Mouse (Mus musculus) heart, postnatal 0 days (tissue): ENCODE data around the gene Chmp6. TPM values are rescaled to one million over a fixed set of nuclear protein-coding genes. Genes with fewer than 3 reads are reported as not detected.

Experiments used
- ATAC-seq: fragments of 200-750 bp; cut with Nextera tagmentation; 2 replicates; pipeline ENCODE4 v1.8.0; 2017; ENCODE audit warnings: low read depth, moderate number of reproducible peaks, moderate library complexity; ENCODE audit not compliant: insufficient read depth
- DNase-seq: peaks from one replicate; pipeline ENCODE4 v3.0.0-alpha.2; 2016; ENCODE audit warnings: low spot score
- H3K27ac ChIP-seq: fragments of 300-500 bp; sonication (generic); 2 replicates; pipeline ENCODE4 v1.5.1; 2014; ENCODE audit warnings: low read depth, mild to moderate bottlenecking
- H3K27me3 ChIP-seq: fragments of 300-500 bp; sonication (generic); 2 replicates; pipeline ENCODE4 v1.6.1; 2014; ENCODE audit warnings: low read length, mixed read lengths; ENCODE audit not compliant: control insufficient read depth, insufficient read depth
- H3K36me3 ChIP-seq: fragments of 300-500 bp; sonication (generic); replicated peaks from 2 replicates; pipeline ENCODE4 v1.6.1; 2014; ENCODE audit warnings: low read length, mixed read lengths; ENCODE audit not compliant: control insufficient read depth, insufficient read depth
- H3K4me1 ChIP-seq: fragments of 300-500 bp; sonication (generic); 2 replicates; pipeline ENCODE4 v1.6.1; 2014; ENCODE audit warnings: antibody characterized with exemption; ENCODE audit not compliant: control insufficient read depth, insufficient read depth
- H3K4me2 ChIP-seq: fragments of 300-500 bp; sonication (generic); 2 replicates; pipeline ENCODE4 v1.6.1; 2014; ENCODE audit warnings: low read depth, mild to moderate bottlenecking, low read length, moderate library complexity
- H3K4me3 ChIP-seq: fragments of 300-500 bp; sonication (generic); 2 replicates; pipeline ENCODE4 v1.5.1; 2014; ENCODE audit warnings: low read depth, low read length
- H3K9ac ChIP-seq: fragments of 300-500 bp; sonication (generic); replicated peaks from 2 replicates; pipeline ENCODE4 v1.6.1; 2014; ENCODE audit warnings: low read depth, low read length, mixed read lengths
- H3K9me3 ChIP-seq: fragments of 300-500 bp; sonication (generic); replicated peaks from 2 replicates; pipeline ENCODE4 v1.6.1; 2016; ENCODE audit warnings: low read length; ENCODE audit not compliant: control insufficient read depth
- CTCF ChIP-seq: IDR thresholded peaks from 2 replicates; pipeline ENCODE4 v1.5.1; 2016; ENCODE audit warnings: antibody characterized with exemption, control low read depth, low read depth
- EP300 ChIP-seq: IDR thresholded peaks from 2 replicates; pipeline ENCODE4 v1.6.1; 2016; ENCODE audit warnings: antibody characterized with exemption, low read depth
- WGBS: fragments of 180-500 bp; shearing (Covaris S2); extraction: QIAGEN DNeasy Blood & Tissue Kit; methylation state at CpG from one replicate; pipeline ENCODE4 v1.1.7; 2014; 5-methylcytosine and 5-hydroxymethylcytosine counted together
- polyA plus RNA-seq: library from polyadenylated mRNA; unstranded; fragments of >200 nt; fragmentation: Nextera tagmentation; extraction: Ambion mirVana; gene quantifications from 2 replicates; pipeline ENCODE4 v1.2.1, GENCODE M21; 2015
- total RNA-seq: library from RNA; depleted of rRNA; stranded (reverse); fragments of >200 nt; gene quantifications from 2 replicates; pipeline ENCODE4 v1.2.3, GENCODE M21; 2014; ENCODE audit warnings: low replicate concordance

The Chmp6 gene
- total and polyA plus RNA-seq, 2 experiments from 2014 or later = 57.7 to 65.2 TPM

DNA sequence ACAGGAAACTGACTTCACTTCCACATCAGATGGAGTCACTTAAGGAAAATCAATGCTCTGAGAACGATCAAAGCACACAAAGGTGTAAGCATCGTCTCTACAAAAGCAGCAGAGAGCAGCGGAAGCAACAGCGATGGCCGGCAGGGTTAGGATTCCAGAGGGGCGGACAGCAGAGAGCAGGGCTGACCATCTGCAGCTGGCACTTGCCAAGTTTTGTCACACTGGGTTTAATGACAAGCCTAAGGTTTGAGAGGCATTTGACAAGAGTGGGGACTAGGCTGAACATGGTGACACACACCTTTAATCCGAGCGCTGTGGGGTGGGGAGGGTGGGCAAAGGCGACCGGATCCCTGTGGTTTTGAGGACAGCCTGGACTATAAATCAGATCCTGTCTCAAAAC lies 18.6 kb downstream of the Chmp6 start:
- TF ChIP-seq EP300 = no peak
- TF ChIP-seq CTCF = no peak
- no peak overlapping the region for H3K4me2 ChIP-seq
- H3K27me3 ChIP-seq = no peaks in the 10 kb centered on the region
- no peaks in the 10 kb centered on the region for H3K36me3 ChIP-seq
- H3K9ac ChIP-seq = no peak overlapping the region
- no peaks in the 10 kb centered on the region for H3K4me1 ChIP-seq
- 71% methylated on average over 10 of the region's 10 CpGs for WGBS
- no peak overlapping the region for H3K4me3 ChIP-seq
- H3K9me3 ChIP-seq = no peaks in the 10 kb centered on the region
- DNase-seq (no peak), ATAC-seq (no peak)
- H3K27ac ChIP-seq = no peak overlapping the region

GRCm38 (mm10) chr11:119933142-119933541 lies 19.9 kb downstream of the Chmp6 start:
- no peak overlapping the region for H3K27ac ChIP-seq
- no peak for ATAC-seq
- no peak for DNase-seq
- 48% methylated on average over 4 of the region's 4 CpGs for WGBS
- no peaks in the 10 kb centered on the region for H3K9me3 ChIP-seq
- H3K4me2 ChIP-seq = no peak overlapping the region
- no peaks in the 10 kb centered on the region for H3K36me3 ChIP-seq
- H3K27me3 ChIP-seq = no peaks in the 10 kb centered on the region
- H3K4me1 ChIP-seq = no peaks in the 10 kb centered on the region
- no peak overlapping the region for H3K9ac ChIP-seq
- TF ChIP-seq EP300 (no peak), CTCF (no peak)
- H3K4me3 ChIP-seq = no peak overlapping the region

- H3K9ac ChIP-seq = no peak overlapping the region
- H3K4me3 ChIP-seq = no peak overlapping the region
- H3K4me1 ChIP-seq = no peaks in the 10 kb centered on the region
- H3K9me3 ChIP-seq = no peaks in the 10 kb centered on the region
- no peak for TF ChIP-seq EP300
- TF ChIP-seq CTCF = no peak
- no peaks in the 10 kb centered on the region for H3K36me3 ChIP-seq
- H3K27me3 ChIP-seq = 0 out of 2 replicates have a peak, but pooled peaks cover 4% of the 10 kb centered on the region
- H3K27ac ChIP-seq = no peak overlapping the region
- no peak overlapping the region for H3K4me2 ChIP-seq
- no peak for ATAC-seq
- WGBS = 67% methylated on average over 8 of the region's 8 CpGs
- no peak for DNase-seq
Measured at GRCm38 (mm10) chr11:119933819-119934583, 20.8 kb downstream of the Chmp6 start.

DNA sequence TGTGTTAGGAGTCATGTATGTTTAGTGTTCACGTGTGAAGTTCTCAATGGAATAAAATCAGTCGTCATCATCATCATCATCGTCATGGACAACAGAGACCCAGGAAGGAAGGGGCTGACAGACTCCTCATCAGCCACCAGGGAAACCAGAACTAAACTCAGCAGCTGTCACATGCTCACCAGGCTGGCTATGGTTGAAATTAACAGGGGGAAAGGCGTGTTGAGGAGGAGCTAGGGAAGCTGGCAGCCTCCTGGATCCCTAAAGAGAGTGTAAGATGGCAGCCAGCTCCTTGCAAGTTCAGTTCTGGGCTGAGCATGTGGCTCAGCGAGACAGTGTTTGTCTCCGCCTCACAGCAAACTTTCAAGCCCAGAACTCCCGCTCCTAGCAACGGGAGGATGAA lies 21.5 kb downstream of the Chmp6 start:
- 68% methylated on average over 8 of the region's 8 CpGs for WGBS
- Histone ChIP-seq H3K4me2 (no peak overlapping the region), H3K27ac (no peak overlapping the region), H3K36me3 (no peaks in the 10 kb centered on the region), H3K4me3 (no peak overlapping the region), H3K9me3 (no peaks in the 10 kb centered on the region), H3K4me1 (no peaks in the 10 kb centered on the region), H3K27me3 (0 out of 2 replicates have a peak, but pooled peaks cover 4% of the 10 kb centered on the region), H3K9ac (no peak overlapping the region)
- DNase-seq (no peak), ATAC-seq (no peak)
- TF ChIP-seq EP300 (no peak), CTCF (no peak)

DNA sequence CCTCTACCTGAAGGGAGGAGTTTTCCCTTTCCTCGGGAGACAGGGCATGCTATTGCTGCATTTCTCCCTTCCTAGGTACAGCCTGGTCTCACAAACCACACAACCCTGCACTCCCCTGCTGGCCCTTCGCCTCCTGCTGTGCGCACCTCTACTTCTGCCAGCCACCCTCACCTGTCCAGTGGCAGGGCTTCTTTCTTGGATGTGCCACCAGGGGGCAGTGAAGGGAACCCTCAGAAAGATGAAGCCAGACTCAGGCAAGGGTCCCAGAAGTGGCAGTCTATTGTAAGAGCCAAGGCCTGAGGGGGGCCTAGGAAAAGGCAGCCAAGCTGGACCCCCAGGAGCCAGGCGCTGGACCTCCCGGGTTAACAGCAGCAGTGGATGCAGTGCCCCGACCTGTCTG lies 22.2 kb downstream of the Chmp6 start:
- Histone ChIP-seq H3K9me3 (no peaks in the 10 kb centered on the region), H3K4me2 (no peak overlapping the region), H3K27me3 (0 out of 2 replicates have a peak, but pooled peaks cover 4% of the 10 kb centered on the region), H3K4me1 (no peaks in the 10 kb centered on the region), H3K36me3 (no peaks in the 10 kb centered on the region), H3K27ac (no peak overlapping the region), H3K4me3 (no peak overlapping the region), H3K9ac (no peak overlapping the region)
- TF ChIP-seq CTCF (peak; percentile 83), EP300 (no peak)
- WGBS = 39% methylated on average over 6 of the region's 6 CpGs
- ATAC-seq = no peak
- no peak for DNase-seq

- no peaks in the 10 kb centered on the region for H3K9me3 ChIP-seq
- DNase-seq = no peak
- H3K27ac ChIP-seq = no peak overlapping the region
- no peak overlapping the region for H3K4me2 ChIP-seq
- TF ChIP-seq EP300 = no peak
- no peak for TF ChIP-seq CTCF
- no peaks in the 10 kb centered on the region for H3K4me1 ChIP-seq
- H3K36me3 ChIP-seq = no peaks in the 10 kb centered on the region
- 82% methylated on average over 2 of the region's 2 CpGs for WGBS
- no peak for ATAC-seq
- 0 out of 2 replicates have a peak, but pooled peaks cover 4% of the 10 kb centered on the region for H3K27me3 ChIP-seq
- H3K4me3 ChIP-seq = no peak overlapping the region
- no peak overlapping the region for H3K9ac ChIP-seq
Measured at GRCm38 (mm10) chr11:119936456-119936855, 23.2 kb downstream of the Chmp6 start.
